Mouse (Mus musculus): ENCODE data around the gene H2al1e.
"Not testable (repeated sequence)": the region's sequence is repeated elsewhere in the genome, so short reads cannot be mapped to it uniquely, and the experiment has no call there.

H2al1e gene

GRCm38 (mm10) chrX:11311634-11312033 is at the start of gene H2al1e:
Gene H2al1e, plus strand, starts transcription at chrX:11311934.
- not testable (repeated sequence) for DNase-seq (ENCODE audit: low spot score)

- DNase-seq (ENCODE audit: low spot score), result no peak
These were observed 46.8 kb upstream of the H2al1e start for GRCm38 (mm10) chrX:11264918-11265317.

GRCm38 (mm10) chrX:11267791-11268190 is 43.9 kb upstream of the H2al1e start:
- DNase-seq (ENCODE audit: low spot score), result no peak

GRCm38 (mm10) chrX:11269074-11269473 is 42.7 kb upstream of the H2al1e start:
- no peak for DNase-seq (ENCODE audit: low spot score)

GRCm38 (mm10) chrX:11273190-11273589 is 38.5 kb upstream of the H2al1e start:
- no peak for DNase-seq (ENCODE audit: low spot score)

GRCm38 (mm10) chrX:11277083-11277482 is 34.7 kb upstream of the H2al1e start:
- no peak for DNase-seq (ENCODE audit: low spot score)

- no peak for DNase-seq (ENCODE audit: low spot score)
These were observed 31.0 kb upstream of the H2al1e start for GRCm38 (mm10) chrX:11280741-11281140.

- DNase-seq (ENCODE audit: low spot score), result no peak
These were observed 23.3 kb upstream of the H2al1e start for GRCm38 (mm10) chrX:11288306-11288882.

GRCm38 (mm10) chrX:11289244-11289643 is 22.5 kb upstream of the H2al1e start:
- DNase-seq (ENCODE audit: low spot score), result no peak

- DNase-seq (ENCODE audit: low spot score), result not testable (repeated sequence)
These were observed 12.8 kb upstream of the H2al1e start, which contains the start of gene H2al1a for GRCm38 (mm10) chrX:11298957-11299356. Gene H2al1a, plus strand, starts transcription at chrX:11299257.

- not testable (repeated sequence) for DNase-seq (ENCODE audit: low spot score)
These were observed 9.6 kb upstream of the H2al1e start, which contains the start of gene H2al1b for GRCm38 (mm10) chrX:11302132-11302531. Gene H2al1b, plus strand, starts transcription at chrX:11302432.

GRCm38 (mm10) chrX:11305355-11305754 is 6.4 kb upstream of the H2al1e start, which contains the start of gene H2al1c:
Gene H2al1c, plus strand, starts transcription at chrX:11305655.
- DNase-seq (ENCODE audit: low spot score), result not testable (repeated sequence)

GRCm38 (mm10) chrX:11308524-11308923 is 3.2 kb upstream of the H2al1e start, which contains the start of gene H2al1d:
Gene H2al1d, plus strand, starts transcription at chrX:11308824.
- not testable (repeated sequence) for DNase-seq (ENCODE audit: low spot score)

- DNase-seq (ENCODE audit: low spot score), result not testable (repeated sequence)
These were observed 3.1 kb downstream of the H2al1e start, which contains the start of gene H2al1f for GRCm38 (mm10) chrX:11314858-11315257. Gene H2al1f, plus strand, starts transcription at chrX:11315158.

- DNase-seq (ENCODE audit: low spot score), result not testable (repeated sequence)
These were observed 6.2 kb downstream of the H2al1e start, which contains the start of gene H2al1g for GRCm38 (mm10) chrX:11317956-11318355. Gene H2al1g, plus strand, starts transcription at chrX:11318256.

GRCm38 (mm10) chrX:11321192-11321591 is 9.5 kb downstream of the H2al1e start, which contains the start of gene H2al1h:
Gene H2al1h, plus strand, starts transcription at chrX:11321492.
- DNase-seq (ENCODE audit: low spot score), result not testable (repeated sequence)

- not testable (repeated sequence) for DNase-seq (ENCODE audit: low spot score)
These were observed 12.6 kb downstream of the H2al1e start, which contains the start of gene H2al1i for GRCm38 (mm10) chrX:11324359-11324758. Gene H2al1i, plus strand, starts transcription at chrX:11324659.

GRCm38 (mm10) chrX:11327522-11327921 is 15.8 kb downstream of the H2al1e start, which contains the start of gene H2al1j:
Gene H2al1j, plus strand, starts transcription at chrX:11327822.
- not testable (repeated sequence) for DNase-seq (ENCODE audit: low spot score)

- DNase-seq (ENCODE audit: low spot score), result no peak
These were observed 34.0 kb downstream of the H2al1e start for GRCm38 (mm10) chrX:11345762-11346161.

GRCm38 (mm10) chrX:11346756-11347155 is 35.0 kb downstream of the H2al1e start:
- no peak for DNase-seq (ENCODE audit: low spot score)

GRCm38 (mm10) chrX:11360823-11361222 is 49.1 kb downstream of the H2al1e start:
- DNase-seq (ENCODE audit: low spot score), result no peak

GRCm38 (mm10) chrX:11361261-11361660 is 49.5 kb downstream of the H2al1e start:
- DNase-seq (ENCODE audit: low spot score), result no peak
